26 mouse cellular contexts compared by ENCODE assay signal in genomic region chr14:75487932-75488331, GRCm38 (mm10). TPM values are rescaled to one million over a fixed set of nuclear protein-coding genes. Genes with fewer than 3 reads are reported as not detected.
DNase-seq lines count a peak whose midpoint lies in the region; ATAC-seq lines count a peak whose summit lies in the region.
"Had no signal": no experiment of that assay in that cellular context is flagged by ENCODE, and none has a peak within 500 bp of the region (broad histone marks: within the 10 kb centered on the region; RNA-seq: fewer than 3 reads in every experiment).

No protein-coding gene starts in this region.

- DNase-seq in kidney, postnatal 10 days: no peak
- peak; percentile 23 for DNase-seq in midbrain, embryonic 11.5 days (ENCODE audit: low spot score, missing footprints)
- DNase-seq in midbrain, embryonic 14.5 days: no peak
- DNase-seq: adrenal gland, adult 2 months; adrenal gland, postnatal 14 days; cerebellum, adult 11-12 months; cerebellum, adult 8-10 months; cerebellum, postnatal 10 days; cerebellum, postnatal 36 days; embryo, embryonic 11 days; forebrain, postnatal 0 days; gastrocnemius, postnatal 25 days had no signal

- 61% methylated on average over 7 of the region's 7 CpGs for WGBS in hindbrain, embryonic 16.5 days
- WGBS in hindbrain, embryonic 12.5 days: 75% methylated on average over 7 of the region's 7 CpGs
- WGBS in kidney, embryonic 15.5 days: 37% methylated on average over 7 of the region's 7 CpGs
- WGBS in midbrain, embryonic 11.5 days: 81% methylated on average over 7 of the region's 7 CpGs
- WGBS in midbrain, embryonic 14.5 days: 76% methylated on average over 7 of the region's 7 CpGs

- H3K36me3 ChIP-seq in hindbrain, embryonic 16.5 days (ENCODE audit: control insufficient read depth, insufficient read depth, low read length): no peaks in the 10 kb centered on the region
- no peaks in the 10 kb centered on the region for H3K36me3 ChIP-seq in hindbrain, embryonic 12.5 days
- no peaks in the 10 kb centered on the region for H3K36me3 ChIP-seq in kidney, embryonic 15.5 days
- H3K36me3 ChIP-seq in midbrain, embryonic 11.5 days (ENCODE audit: control insufficient read depth, insufficient read depth, low read length): no peaks in the 10 kb centered on the region
- H3K36me3 ChIP-seq in midbrain, embryonic 14.5 days (ENCODE audit: control insufficient read depth, insufficient read depth, low read length): no peaks in the 10 kb centered on the region
- H3K36me3 ChIP-seq: embryonic facial prominence, embryonic 10.5 days; embryonic facial prominence, embryonic 13.5 days; hindbrain, embryonic 13.5 days; intestine, embryonic 15.5 days had no signal

- no peaks in the 10 kb centered on the region for H3K9me3 ChIP-seq in hindbrain, embryonic 16.5 days (ENCODE audit: control insufficient read depth, low read length)
- H3K9me3 ChIP-seq in hindbrain, embryonic 12.5 days (replicated peaks): no peaks in the 10 kb centered on the region
- 0 out of 2 replicates have a peak, but pooled peaks cover 3% of the 10 kb centered on the region for H3K9me3 ChIP-seq in kidney, embryonic 15.5 days (replicated peaks)
- H3K9me3 ChIP-seq in midbrain, embryonic 11.5 days (ENCODE audit: control insufficient read depth, low read length): no peaks in the 10 kb centered on the region
- H3K9me3 ChIP-seq in midbrain, embryonic 14.5 days (ENCODE audit: control insufficient read depth, low read length): no peaks in the 10 kb centered on the region
- H3K9me3 ChIP-seq: embryonic facial prominence, embryonic 10.5 days; embryonic facial prominence, embryonic 13.5 days; forebrain, embryonic 13.5 days; hindbrain, embryonic 13.5 days; intestine, embryonic 15.5 days had no signal

- no peak overlapping the region for H3K4me2 ChIP-seq in hindbrain, embryonic 16.5 days (ENCODE audit: low read length)
- no peak overlapping the region for H3K4me2 ChIP-seq in hindbrain, embryonic 12.5 days (replicated peaks)
- no peak overlapping the region for H3K4me2 ChIP-seq in kidney, embryonic 15.5 days
- H3K4me2 ChIP-seq in midbrain, embryonic 11.5 days: no peak overlapping the region
- no peak overlapping the region for H3K4me2 ChIP-seq in midbrain, embryonic 14.5 days (ENCODE audit: low read length)
- H3K4me2 ChIP-seq: embryonic facial prominence, embryonic 13.5 days; forebrain, embryonic 13.5 days; heart, embryonic 11.5 days; hindbrain, embryonic 13.5 days; intestine, embryonic 15.5 days had no signal

- H3K27me3 ChIP-seq in hindbrain, embryonic 16.5 days (replicated peaks; ENCODE audit: control insufficient read depth, insufficient read depth, low read length): no peaks in the 10 kb centered on the region
- H3K27me3 ChIP-seq in hindbrain, embryonic 12.5 days: 0 out of 2 replicates have a peak, but pooled peaks cover 4% of the 10 kb centered on the region
- 0 out of 2 replicates have a peak, but pooled peaks cover 3% of the 10 kb centered on the region for H3K27me3 ChIP-seq in kidney, embryonic 15.5 days
- H3K27me3 ChIP-seq in midbrain, embryonic 11.5 days (ENCODE audit: control insufficient read depth, insufficient read depth, low read length): no peaks in the 10 kb centered on the region; the same call in 1 of the 2 replicates
- H3K27me3 ChIP-seq in midbrain, embryonic 14.5 days (ENCODE audit: control insufficient read depth, insufficient read depth, low read length): no peaks in the 10 kb centered on the region
- H3K27me3 ChIP-seq: embryonic facial prominence, embryonic 13.5 days; forebrain, embryonic 13.5 days; intestine, embryonic 15.5 days had no signal

- H3K4me1 ChIP-seq in hindbrain, embryonic 16.5 days (ENCODE audit: control insufficient read depth, insufficient read depth, low read depth, low read length): peaks cover 3% of the 10 kb centered on the region; the same call in 1 of the 2 replicates
- no peaks in the 10 kb centered on the region; the same call in 1 of the 2 replicates for H3K4me1 ChIP-seq in hindbrain, embryonic 12.5 days
- peaks cover 23% of the 10 kb centered on the region for H3K4me1 ChIP-seq in kidney, embryonic 15.5 days
- H3K4me1 ChIP-seq in midbrain, embryonic 11.5 days (ENCODE audit: control insufficient read depth, insufficient read depth, low read length): no peaks in the 10 kb centered on the region
- H3K4me1 ChIP-seq in midbrain, embryonic 14.5 days (ENCODE audit: control insufficient read depth, insufficient read depth, low read length): no peaks in the 10 kb centered on the region
- H3K4me1 ChIP-seq: embryonic facial prominence, embryonic 10.5 days; intestine, embryonic 15.5 days had no signal

- no peak overlapping the region for H3K4me3 ChIP-seq in hindbrain, embryonic 16.5 days (ENCODE audit: low read length)
- no peak overlapping the region for H3K4me3 ChIP-seq in hindbrain, embryonic 12.5 days
- H3K4me3 ChIP-seq in kidney, embryonic 15.5 days (replicated peaks): no peak overlapping the region
- H3K4me3 ChIP-seq in midbrain, embryonic 11.5 days (ENCODE audit: low read depth, low read length): no peak overlapping the region
- no peak overlapping the region for H3K4me3 ChIP-seq in midbrain, embryonic 14.5 days (replicated peaks; ENCODE audit: low read depth, low read length)
- H3K4me3 ChIP-seq: embryonic facial prominence, embryonic 10.5 days; embryonic facial prominence, embryonic 13.5 days; erythroblast, embryonic 14.5 days; forebrain, embryonic 13.5 days; hindbrain, embryonic 13.5 days; intestine, embryonic 15.5 days had no signal

- H3K9ac ChIP-seq in hindbrain, embryonic 16.5 days (ENCODE audit: low read depth, low read length): no peak overlapping the region
- no peak overlapping the region for H3K9ac ChIP-seq in hindbrain, embryonic 12.5 days
- no peak overlapping the region for H3K9ac ChIP-seq in kidney, embryonic 15.5 days
- H3K9ac ChIP-seq in midbrain, embryonic 11.5 days (ENCODE audit: low read length): no peak overlapping the region
- H3K9ac ChIP-seq in midbrain, embryonic 14.5 days (replicated peaks; ENCODE audit: low read length): no peak overlapping the region
- H3K9ac ChIP-seq: embryonic facial prominence, embryonic 13.5 days; forebrain, embryonic 13.5 days; forebrain, postnatal 0 days; hindbrain, embryonic 13.5 days; intestine, embryonic 15.5 days had no signal

- 0 out of 2 replicates have a peak, but pooled peaks have one; percentile 46 for ATAC-seq in hindbrain, embryonic 16.5 days
- ATAC-seq in hindbrain, embryonic 12.5 days (ENCODE audit: low FRiP score): no peak; the same call in 1 of the 2 replicates
- ATAC-seq in kidney, embryonic 15.5 days (replicated peaks; ENCODE audit: low FRiP score): peak; percentile 88
- no peak for ATAC-seq in midbrain, embryonic 11.5 days (ENCODE audit: low FRiP score)
- ATAC-seq in midbrain, embryonic 14.5 days (ENCODE audit: low FRiP score, low TSS enrichment): no peak
- ATAC-seq: CD4-positive, CD25-positive, alpha-beta regulatory T cell, adult 4 months; forebrain, embryonic 13.5 days; forebrain, postnatal 0 days; intestine, embryonic 15.5 days had no signal

- no peak overlapping the region for H3K27ac ChIP-seq in hindbrain, embryonic 16.5 days (ENCODE audit: low read depth, low read length)
- H3K27ac ChIP-seq in hindbrain, embryonic 12.5 days: no peak overlapping the region
- H3K27ac ChIP-seq in kidney, embryonic 15.5 days: 0 out of 2 replicates have a peak overlapping the region, but pooled peaks have one; percentile 37
- H3K27ac ChIP-seq in midbrain, embryonic 11.5 days (ENCODE audit: low read depth, low read length): no peak overlapping the region
- H3K27ac ChIP-seq in midbrain, embryonic 14.5 days (replicated peaks; ENCODE audit: low read depth, low read length): no peak overlapping the region
- H3K27ac ChIP-seq: embryonic facial prominence, embryonic 10.5 days; embryonic facial prominence, embryonic 13.5 days; forebrain, embryonic 13.5 days; hindbrain, embryonic 13.5 days; intestine, embryonic 15.5 days had no signal

RNA-seq across cellular contexts. Expression of gene Siah3, which starts 32.1 kb away (rescaled TPM):
- 2.9 and 5.2 TPM in 2 replicates for polyA plus RNA-seq in hindbrain, embryonic 16.5 days (2015; fragmentation: Nextera tagmentation; extraction: Ambion mirVana)
- polyA plus RNA-seq in hindbrain, embryonic 12.5 days (2016; fragmentation: Nextera tagmentation; extraction: Ambion mirVana): 1.9 and 2.1 TPM in 2 replicates
- polyA plus RNA-seq in kidney, embryonic 15.5 days (2015; fragmentation: Nextera tagmentation; extraction: Ambion mirVana): 0.14 and 0.19 TPM in 2 replicates
- 1.1 and 1.4 TPM in 2 replicates for polyA plus RNA-seq in midbrain, embryonic 11.5 days (2014; fragmentation: Nextera tagmentation; extraction: Ambion mirVana)
- 2.6 and 5.6 TPM in 2 replicates for polyA plus RNA-seq in midbrain, embryonic 14.5 days (2014; fragmentation: Nextera tagmentation; extraction: Ambion mirVana)
- polyA plus RNA-seq: C2C12; heart, embryonic 14.5 days; heart, postnatal 0 days had no signal

Comparison
In these comparisons a context has a peak if more than half of its experiments do, and no peak if none do; other contexts are left out.
1. ATAC-seq: peak in hindbrain, embryonic 16.5 days (single experiment) and kidney, embryonic 15.5 days (single experiment); none in hindbrain, embryonic 12.5 days (single experiment), midbrain, embryonic 11.5 days (single experiment) and midbrain, embryonic 14.5 days (single experiment).